Mouse (Mus musculus): ENCODE data around the gene Mcub. TPM values are rescaled to one million over a fixed set of nuclear protein-coding genes. Genes with fewer than 3 reads are reported as not detected.
A peak's percentile ranks its signal among the peaks of the same experiment; 100 is the strongest.

Gene Mcub
- 1 to 10 TPM; 1.8 to 2.2 TPM for total RNA-seq (2021)

DNA sequence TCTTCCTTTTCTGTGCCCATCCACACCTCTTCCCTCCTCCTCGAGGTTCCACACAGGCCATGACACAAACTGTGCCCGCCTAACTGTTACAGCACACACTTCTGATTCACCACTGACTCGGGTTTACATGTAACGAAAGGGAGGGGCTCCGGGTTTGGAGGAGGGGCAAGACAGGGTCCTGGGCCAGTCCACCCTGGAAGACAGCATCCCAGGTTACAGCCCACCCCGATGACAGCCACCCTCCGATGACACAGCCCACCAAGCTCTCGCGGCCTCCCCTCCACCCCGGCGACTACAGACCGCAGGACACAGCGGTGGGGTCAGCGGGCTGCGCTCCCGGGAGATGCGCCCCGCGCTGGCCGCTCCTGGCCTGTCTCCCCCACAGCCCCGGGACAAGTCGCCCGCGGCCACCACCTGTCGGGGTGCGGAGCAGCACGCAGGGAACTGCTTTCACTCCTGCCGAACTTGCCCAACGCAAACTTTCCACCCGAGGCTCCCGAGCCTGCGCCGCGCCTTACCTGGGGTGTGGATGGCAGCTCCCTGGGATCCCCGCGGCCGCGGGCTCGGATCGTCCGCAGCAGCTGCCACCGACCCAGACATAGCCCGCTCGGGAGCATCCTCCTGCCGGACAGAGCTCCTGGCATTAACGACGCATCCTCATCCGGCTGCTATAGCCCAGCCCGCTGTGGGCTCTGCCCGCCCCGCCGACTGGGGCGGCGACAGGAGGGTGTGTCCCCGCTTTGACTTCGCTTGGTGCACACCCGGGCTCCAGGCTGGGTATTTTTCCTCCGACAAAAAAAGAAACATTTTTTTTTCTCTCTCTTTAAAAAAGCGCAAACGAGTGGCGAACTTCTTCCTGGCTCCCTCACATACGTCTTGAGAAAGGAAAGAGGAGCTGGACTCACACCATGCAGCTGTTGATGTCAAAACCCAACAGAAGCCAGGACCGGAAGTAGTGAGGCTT lies at the start of gene Mcub:
Mcub (minus strand) TSS at position 775 of the 964 bp plus-strand sequence.
- intact Hi-C loops (cut with DNase I), result loop anchor here (5.0 kb wide), 1 partner anchor 37 kb away; no protein-coding TSS in a partner anchor

DNA sequence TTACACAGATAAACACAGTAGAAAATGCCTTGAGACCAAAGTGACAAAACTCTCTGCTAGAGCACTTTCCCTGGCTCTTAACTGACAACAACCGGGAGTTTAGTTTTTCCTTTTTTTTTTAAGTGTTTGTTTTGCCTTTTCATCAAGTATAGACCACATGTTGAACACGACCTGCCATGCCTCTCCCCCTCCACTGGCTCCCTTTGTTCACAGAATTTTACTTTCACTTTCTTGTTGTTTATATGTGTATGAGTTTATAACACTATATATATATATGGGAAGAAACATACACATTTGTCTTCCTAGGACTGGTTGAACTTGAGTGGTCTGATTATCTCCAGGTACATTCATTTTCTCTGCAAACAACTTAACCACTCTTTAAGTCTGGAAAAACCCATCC lies 42.9 kb upstream of the Mcub start:
- DNase-seq (ENCODE audit: low spot score), result no peak
- intact Hi-C loops (cut with DNase I), result no loop called here

More for the DNA sequence above, at the start of gene Mcub:
- peak; percentile 31 for DNase-seq (ENCODE audit: low spot score)

DNA sequence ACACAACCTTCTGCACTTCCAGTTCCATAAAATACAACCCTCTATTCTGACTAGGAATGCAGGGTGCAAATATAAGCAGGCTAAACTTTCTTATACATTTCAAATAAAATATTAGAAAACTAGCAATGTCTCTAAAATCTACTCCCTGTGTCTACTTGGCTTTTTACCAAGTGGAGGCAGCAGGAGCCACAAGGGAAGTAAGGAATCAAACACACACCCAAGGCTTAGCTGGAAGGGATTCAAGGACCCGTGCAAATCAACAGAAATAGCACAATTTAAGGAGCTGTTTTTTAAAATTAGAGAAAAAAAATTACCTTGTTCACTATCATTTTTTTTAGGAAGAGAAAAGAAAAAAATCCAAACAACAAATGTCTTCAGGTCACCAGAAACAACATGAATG lies 41.2 kb upstream of the Mcub start:
- intact Hi-C loops (cut with DNase I), result no loop called here
- no peak for DNase-seq (ENCODE audit: low spot score)

DNA sequence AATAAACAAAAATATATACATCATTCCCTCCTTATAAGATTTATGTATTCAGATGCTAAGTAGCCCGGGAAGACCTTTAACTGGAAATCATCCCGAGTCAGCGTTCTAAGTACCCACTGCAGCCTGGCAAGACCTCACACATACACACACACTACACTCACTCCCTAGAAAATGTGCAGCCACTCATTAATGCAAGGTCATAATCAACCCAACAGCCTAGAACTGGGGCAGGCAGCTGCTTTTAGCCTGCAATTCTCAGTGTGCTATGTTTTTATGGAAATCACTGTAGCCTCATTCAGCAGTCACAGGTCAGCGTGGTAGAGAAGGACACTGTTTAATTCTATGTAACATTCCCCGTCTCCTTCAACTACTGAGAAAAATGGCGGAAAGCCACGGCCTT lies 36.1 kb upstream of the Mcub start:
- intact Hi-C loops (cut with DNase I), result no loop called here
- DNase-seq (ENCODE audit: low spot score), result no peak

DNA sequence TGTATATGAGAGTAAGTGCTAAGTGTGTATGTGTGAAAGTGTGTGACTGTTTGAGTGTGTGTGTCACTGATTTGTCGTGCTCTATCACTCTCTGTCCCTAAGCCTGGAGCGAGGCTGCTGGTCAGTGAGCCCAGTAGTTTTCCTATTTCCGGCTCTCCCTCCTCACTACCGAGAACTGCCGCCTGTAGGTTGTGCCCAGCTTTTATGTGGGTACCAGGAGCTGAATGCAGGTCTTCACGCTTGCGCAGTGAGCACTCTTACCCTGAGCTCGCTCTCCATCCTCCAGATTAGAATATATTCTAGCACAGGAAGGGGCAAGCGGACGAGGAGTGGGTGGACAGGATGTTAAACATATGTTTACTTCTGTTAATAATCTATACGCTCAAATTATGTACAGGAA lies 30.9 kb upstream of the Mcub start:
- DNase-seq (ENCODE audit: low spot score), result no peak
- intact Hi-C loops (cut with DNase I), result no loop called here

DNA sequence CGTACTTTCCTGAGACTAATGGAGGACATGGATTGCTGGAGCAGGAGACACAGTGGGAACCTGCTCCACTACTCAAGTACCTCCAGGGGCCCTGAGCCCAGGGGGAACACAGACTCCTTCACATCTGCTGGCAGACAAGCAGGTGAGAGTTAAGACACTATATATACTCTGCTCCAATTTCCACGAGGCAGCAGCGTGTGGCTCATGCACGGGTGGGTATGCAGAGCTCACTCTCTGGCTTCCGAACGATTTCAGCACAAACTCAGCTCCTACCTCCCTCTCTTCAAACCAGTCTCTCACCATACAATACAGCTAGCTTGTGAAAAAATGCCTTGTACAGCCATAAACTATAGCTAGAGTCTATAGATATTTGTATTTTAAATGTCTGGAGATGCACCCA lies 28.5 kb upstream of the Mcub start:
- intact Hi-C loops (cut with DNase I), result no loop called here
- DNase-seq (ENCODE audit: low spot score), result no peak

DNA sequence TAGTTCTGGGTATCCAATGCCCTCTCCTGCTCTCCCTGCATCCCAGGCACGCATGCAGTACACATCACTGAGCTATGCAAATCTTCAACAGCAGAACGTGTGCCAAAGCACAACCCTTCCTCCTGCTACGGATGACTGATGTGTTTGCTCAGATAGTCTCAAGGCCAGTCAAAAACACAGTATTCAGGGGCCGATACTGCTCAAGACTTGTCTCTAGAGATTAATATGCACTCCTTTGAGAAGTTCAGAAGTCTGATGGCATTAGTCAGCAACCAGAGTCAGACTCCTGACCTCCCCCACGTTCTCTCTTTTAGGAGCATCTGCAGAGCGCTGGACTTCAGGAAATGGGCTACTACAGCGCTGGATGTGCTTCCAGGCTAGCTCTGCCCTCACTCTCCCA lies 28.0 kb upstream of the Mcub start:
- no peak for DNase-seq (ENCODE audit: low spot score)
- intact Hi-C loops (cut with DNase I), result no loop called here

DNA sequence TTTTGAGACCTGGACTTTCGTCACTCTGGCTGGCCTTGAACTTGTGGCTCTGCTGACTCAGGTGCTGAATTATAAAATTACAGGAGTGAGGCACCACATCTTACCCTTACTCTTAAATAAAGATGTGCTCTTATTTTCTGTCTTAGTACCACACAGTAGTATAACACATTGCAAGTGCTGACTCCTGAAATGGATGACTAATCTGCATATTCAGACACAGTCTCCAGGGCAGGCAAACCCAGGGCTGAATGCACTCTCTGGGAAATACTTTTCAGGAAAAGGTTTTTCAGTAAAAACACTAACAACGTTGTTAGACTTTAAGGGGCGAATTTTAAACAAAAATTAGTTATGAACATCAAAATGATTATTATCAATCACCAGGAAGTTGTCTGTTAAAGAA lies 27.3 kb upstream of the Mcub start:
- DNase-seq (ENCODE audit: low spot score), result no peak
- intact Hi-C loops (cut with DNase I), result no loop called here

DNA sequence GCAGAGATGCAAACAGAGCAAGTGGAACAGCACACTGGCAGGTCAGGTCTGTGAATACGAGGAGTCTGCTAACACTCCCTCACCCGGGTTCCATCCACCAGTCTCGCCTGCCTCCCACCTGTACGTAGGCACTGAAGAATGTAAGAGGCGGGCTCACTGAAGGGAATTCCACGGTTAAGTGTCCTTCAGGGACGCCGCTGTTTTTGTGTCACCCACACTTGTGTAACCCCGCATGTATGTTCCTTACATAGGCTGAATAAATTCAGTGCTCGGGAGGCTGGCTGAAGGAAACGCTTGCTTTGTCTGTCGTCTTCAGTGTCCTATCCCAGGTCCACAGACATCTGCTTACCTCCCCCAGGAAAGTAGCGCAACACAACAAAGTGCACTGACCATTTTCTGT lies 17.3 kb upstream of the Mcub start:
- no peak for DNase-seq (ENCODE audit: low spot score)
- intact Hi-C loops (cut with DNase I), result no loop called here

DNA sequence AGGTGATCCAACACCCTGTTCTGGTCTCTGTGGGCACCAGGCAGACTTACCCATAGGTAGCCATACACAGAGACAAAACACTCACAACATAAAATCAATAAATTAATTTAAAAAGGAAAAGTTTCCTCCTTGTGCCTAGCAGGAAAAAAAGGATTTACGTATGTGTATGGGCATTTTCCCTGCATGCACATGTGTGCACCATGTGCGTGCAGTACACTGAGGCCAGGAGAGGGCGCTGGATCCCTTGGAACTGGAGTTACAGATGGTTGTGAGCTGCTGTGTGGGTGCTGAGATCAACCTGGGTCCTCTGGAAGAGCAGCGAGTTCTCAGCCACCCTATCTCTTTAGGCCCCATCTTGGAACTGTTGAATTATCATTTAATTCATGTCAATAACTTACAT lies 15.3 kb upstream of the Mcub start:
- intact Hi-C loops (cut with DNase I), result no loop called here
- no peak for DNase-seq (ENCODE audit: low spot score)

DNA sequence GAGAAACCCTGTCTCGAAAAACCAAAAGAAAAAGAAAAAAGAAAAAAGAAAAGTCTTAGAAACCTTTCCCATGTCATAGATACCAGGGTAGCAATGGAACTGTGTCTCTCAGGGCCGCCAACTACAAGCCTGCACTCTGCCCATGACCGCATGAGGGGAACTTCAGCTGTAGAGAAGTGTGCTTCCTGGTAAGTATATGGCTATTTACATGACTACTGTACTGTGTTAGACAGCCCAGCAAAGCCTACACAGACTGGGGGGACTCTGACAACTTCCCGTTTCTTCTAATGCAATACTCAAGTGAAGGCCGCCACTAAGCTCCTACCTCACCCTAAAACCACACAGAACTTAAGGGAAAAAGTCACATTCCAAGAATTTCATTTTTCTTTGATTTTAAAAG lies 14.8 kb upstream of the Mcub start:
- intact Hi-C loops (cut with DNase I), result no loop called here
- DNase-seq (ENCODE audit: low spot score), result no peak

DNA sequence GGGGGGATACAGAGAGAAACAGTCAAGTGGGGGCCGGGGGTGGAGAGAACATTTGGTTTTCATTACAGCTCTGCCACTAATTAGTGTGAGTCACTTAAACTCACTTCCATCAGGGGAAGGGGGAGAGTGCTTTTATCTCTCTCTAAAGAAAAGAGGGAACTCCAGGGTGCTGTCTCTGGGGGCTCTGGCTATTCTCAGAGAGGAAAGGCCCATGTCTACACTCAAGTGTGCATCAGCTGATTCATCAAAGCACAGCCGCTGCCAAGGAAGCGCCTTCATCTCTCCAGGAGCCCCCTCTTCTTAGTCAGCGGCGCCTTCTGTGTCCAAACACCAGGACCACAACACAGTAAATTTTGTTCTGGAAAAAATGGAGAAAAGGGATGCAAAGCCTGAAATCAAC lies 12.3 kb upstream of the Mcub start:
- DNase-seq (ENCODE audit: low spot score), result no peak
- intact Hi-C loops (cut with DNase I), result no loop called here

DNA sequence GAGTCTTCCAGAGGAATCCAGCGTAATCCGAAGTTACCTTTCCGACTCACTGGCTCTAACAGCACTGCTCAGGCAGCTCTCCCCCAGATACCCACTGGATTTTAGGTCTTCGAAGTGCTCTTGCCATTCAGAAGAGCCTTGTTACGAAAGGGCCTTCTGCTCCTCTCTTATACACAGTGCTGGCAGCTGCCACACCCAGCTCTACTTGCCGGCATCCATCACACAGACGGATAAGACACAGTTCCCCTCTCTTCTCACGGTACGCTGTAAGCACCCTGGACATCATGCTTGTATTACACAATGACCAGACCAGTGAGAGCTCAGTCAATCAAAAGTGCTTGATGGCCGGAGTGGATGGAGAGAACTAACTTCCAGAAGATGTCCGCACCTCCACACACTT lies 11.8 kb upstream of the Mcub start:
- no peak for DNase-seq (ENCODE audit: low spot score)
- intact Hi-C loops (cut with DNase I), result no loop called here

DNA sequence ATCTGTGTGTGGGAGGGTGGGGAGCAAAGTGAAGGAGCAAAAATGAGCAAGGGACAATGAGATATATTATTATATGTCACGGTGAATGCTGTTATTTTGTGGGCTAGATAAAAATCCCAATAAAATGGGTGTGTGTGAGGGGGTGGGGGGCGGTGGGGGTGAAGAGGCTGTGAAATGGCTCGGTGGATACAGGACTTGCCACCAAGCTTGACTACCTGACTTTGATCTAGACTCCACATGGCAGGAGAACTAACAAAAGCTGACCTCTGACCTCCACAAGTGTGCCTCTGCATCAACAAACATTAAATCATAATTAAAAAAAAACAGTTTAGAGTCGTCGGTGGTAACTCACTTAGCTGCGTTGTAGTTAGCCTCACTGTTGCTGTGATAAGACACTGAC lies 9.5 kb upstream of the Mcub start:
- intact Hi-C loops (cut with DNase I), result no loop called here
- DNase-seq (ENCODE audit: low spot score), result no peak

DNA sequence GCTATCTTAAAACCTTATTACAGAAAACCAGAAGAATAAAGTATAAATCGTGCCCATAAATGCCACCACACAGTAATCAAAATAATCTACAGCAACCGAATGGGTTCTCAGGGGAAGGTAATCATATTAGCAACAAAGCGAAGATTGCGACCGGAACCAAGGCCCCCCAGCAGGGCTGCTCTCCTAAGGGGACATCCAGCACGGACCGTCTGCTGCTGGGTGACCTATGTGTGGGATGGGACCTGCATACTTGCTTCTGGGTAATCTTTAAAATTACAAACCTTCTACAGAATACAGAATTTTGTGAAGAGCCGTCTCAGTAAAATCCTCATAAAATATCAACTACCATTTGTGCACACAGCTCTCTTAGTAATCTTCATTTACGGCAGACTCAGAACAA lies 8.7 kb upstream of the Mcub start:
- intact Hi-C loops (cut with DNase I), result no loop called here
- DNase-seq (ENCODE audit: low spot score), result no peak

DNA sequence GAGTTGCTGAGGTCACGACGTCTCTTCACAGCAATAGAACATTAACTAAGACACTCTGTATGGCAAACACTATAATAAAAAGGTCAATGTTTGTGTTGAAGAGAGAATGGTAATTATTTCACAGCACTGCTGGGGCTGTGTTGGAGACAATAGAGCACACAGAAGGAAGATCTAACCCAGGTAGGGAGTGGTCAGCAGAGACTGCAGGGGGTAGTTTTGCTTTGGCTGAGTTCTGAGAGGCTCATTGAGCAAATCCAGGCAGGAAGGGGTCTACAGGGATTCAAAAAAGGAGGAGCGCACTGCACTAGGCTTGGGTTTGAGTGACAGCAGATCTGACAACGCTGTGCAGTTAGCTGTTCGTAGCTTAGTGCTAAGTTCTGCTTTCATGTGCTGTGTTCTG lies 6.3 kb upstream of the Mcub start:
- DNase-seq (ENCODE audit: low spot score), result no peak
- intact Hi-C loops (cut with DNase I), result no loop called here

DNA sequence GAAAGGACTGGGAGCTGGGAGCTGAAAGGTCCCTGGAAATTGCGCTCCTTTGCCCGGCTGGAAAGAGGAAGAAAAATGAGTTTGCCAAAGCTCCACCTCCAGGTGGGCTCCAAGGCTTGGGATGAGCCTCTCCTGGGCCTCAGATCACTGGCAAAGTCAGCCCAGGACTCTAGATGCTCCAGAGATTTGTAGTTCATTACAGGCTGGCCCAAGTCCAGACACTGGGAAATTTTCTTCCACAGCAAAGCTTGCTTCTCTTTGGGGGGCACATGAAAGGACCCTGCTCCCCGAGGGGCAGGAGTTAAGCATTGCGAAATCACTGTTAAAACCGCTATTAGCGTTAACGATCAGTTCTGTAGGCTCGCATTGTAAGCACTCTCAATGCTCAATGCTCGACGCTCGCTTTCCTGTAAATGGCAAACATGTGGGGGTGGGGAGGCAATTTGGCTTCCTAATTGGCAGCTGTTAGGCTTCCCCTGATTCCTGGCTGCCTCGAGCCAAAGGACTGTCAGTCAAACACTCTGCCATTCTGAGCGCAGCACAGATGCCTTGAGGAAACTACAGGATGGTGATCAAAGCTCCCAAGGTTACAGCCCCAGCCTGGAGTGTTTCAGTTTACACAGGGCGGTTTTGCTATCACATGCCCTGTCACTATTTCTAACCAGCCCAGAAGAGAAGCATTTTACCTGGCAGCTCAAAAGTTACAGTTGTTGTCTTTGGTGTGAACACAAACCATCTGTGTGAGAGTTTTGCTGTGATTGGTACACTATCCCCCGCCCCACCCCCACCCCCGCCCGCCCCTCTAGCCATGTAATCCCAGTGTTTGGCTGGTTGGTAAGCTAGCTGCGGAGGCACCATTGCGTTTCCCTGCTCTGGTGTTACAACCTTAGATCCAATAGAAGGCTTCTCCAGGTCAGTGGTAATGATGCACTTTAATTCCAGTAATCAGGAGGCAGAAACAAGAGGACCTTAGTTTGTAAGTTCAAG lies 816 bp upstream of the Mcub start:
- intact Hi-C loops (cut with DNase I), result loop anchor here (5.0 kb wide), 1 partner anchor 39 kb away; no protein-coding TSS in a partner anchor
- DNase-seq (ENCODE audit: low spot score), result no peak

DNA sequence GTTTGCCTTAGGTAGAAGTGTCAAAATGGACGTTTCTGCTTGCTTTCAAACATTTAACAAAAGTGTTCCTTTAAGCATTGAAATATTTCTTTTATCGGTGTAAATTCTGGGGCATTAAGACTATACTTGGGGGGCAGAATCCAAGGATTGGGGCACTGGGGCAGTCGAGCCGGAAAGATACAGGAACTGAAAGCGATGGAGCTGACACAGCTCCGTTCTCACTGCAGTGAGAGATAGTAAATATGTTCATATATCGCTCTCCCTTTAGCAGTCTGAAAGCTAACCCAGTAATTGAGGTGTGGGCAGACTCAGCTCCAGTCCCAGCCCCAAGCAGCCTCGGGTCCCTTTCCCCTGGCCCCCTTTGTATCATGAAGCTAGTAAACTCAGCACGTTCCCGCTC lies 975 bp downstream of the Mcub start:
- no peak for DNase-seq (ENCODE audit: low spot score)
- intact Hi-C loops (cut with DNase I), result no loop called here

DNA sequence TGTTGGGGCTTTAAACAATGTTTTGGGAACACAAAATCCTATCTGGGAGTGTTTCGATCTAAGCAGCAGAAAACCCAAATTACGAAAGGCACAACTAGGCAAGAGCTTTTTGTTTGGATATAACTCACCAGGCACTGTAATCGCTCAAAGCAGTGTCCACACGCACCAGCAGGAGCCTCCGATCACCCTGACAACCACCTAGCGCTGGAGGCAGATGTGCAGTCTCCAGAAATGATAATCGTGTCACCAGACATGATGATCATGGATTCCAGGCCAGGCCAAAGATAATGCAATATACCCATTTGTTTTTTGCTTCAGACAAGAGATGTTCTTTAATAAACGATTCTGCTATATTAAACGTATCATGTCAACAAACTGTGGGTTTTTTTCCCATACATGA lies 2.1 kb downstream of the Mcub start:
- DNase-seq (ENCODE audit: low spot score), result no peak
- intact Hi-C loops (cut with DNase I), result no loop called here

DNA sequence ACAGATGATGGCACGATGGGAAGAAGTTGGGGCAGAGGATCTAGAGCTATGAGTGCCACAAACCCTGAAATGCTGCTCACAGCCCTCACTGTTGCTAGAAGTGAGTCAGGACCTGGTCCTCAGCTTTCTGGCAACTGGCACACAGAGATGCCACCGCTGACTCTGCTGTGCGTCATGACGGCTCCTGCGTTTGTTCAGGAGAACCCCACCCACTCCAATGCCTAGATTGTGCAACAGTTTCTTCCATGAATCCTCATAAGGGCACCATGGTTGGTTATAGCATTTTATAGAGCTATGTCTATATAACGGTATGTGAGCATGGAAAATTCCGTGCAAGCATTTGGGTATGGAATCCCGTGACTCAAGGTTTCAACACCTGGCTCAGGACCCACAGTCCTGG lies 5.3 kb downstream of the Mcub start:
- intact Hi-C loops (cut with DNase I), result no loop called here
- DNase-seq (ENCODE audit: low spot score), result no peak

DNA sequence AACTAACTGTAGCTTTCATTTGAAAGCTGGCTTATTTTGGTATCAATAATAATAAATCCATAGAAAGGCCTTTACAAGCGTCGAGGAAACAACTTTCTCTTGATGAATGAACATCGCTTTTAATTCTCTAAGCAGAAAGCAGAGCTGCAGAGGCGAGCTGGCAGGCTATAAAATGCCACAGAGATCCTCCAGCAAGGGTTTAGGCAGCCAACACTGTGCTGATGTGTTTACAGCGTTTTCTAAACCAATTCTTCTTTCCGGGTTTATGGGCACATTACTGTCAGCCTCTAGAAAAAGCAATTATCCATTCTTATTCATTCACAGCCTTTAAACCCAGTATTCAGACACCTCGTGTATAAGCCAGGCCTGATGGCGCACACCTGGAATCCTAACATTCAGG lies 7.5 kb downstream of the Mcub start:
- intact Hi-C loops (cut with DNase I), result no loop called here
- no peak for DNase-seq (ENCODE audit: low spot score)

All from heart, postnatal 25 days (tissue).